Mouse (Mus musculus): ENCODE measurements around the gene BC005624. TPM values are rescaled to one million over a fixed set of nuclear protein-coding genes. Genes with fewer than 3 reads are reported as not detected.

The BC005624 gene
- polyA plus RNA-seq, 1 experiment = not detected

DNA sequence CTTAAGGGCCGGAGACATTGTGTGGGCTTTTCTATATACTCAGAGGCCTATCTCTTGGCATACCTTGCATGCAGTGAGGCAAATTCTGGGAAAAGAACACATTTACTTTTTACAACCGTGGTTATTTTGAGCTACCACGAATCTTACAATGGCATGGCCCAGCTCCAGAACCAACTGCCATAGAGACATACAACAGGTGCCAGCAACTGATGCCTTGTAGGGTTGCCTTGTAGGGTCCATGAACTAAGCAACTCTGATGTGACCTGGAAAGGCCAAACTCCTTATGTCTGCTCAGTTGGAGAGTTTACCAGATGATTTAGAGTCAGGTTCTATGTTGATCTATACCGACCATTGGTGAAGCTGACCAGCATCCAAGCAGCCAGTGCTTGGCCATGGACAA lies 12.9 kb upstream of the BC005624 start:
- peaks cover 13% of the 10 kb centered on the region for H3K4me1 ChIP-seq (ENCODE audit: control insufficient read depth, insufficient read depth, low read length)
- 83% methylated on average over 4 of the region's 4 CpGs for WGBS
- H3K4me3 ChIP-seq (ENCODE audit: insufficient read depth, low read depth, low read length) = no peak overlapping the region
- H3K27ac ChIP-seq (ENCODE audit: insufficient read depth, low read depth, low read length) = no peak overlapping the region
- TF ChIP-seq CTCF (IDR thresholded peaks at IDR 0.05; ENCODE audit: insufficient read depth, low read depth, low read length) = no peak
- TF ChIP-seq POLR2A (IDR thresholded peaks at IDR 0.05; ENCODE audit: insufficient read depth, low read depth, low read length) = no peak

GRCm38 (mm10) chr2:30990221-30990620 lies 8.2 kb upstream of the BC005624 start:
- 93% methylated on average over 9 of the region's 9 CpGs for WGBS

DNA sequence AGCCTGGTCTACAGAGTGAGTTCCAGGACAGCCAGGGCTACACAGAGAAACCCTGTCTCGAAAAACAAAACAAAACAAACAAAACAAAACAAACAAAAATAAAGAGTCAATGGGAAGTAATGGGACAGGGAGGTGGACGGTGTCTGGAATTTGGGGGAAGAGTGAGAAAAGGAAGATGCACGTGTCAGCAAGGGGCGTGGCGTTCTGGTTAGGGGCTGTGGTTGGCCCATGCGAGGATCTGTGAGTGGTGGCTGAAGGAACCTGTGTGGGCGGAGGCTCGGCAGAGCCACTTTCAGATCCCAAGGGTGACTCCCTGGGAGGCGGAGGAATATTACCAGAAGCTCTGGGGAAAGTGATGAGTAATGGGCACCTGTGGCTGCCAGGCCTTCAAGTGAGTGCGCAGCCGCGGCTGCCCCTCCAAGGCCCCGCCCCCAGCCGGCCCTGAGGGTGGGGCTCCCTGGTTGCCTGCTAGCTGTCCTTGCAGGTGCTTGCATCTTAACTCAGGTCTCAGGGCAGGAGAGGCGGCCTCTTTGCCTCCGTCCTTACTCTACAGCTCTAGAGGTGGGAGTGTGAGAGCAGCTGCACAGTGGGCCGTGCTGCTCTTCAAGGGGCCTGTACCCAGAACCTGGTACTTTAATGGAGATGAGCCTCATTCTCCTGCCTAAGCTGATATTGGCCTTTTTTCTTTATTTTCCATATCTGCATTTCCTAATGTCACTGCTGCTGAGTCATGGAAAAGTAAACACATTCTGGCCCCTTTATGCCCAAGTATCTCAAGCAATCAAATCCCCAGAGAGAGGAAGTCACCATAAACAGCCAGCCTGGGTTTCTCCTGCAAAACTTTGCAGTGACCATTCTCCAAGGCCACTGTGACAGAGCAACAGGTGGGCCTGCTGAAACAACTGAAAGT lies 3.4 kb upstream of the BC005624 start:
- Histone ChIP-seq H3K4me1 (ENCODE audit: control insufficient read depth, insufficient read depth, low read length) (peaks cover 15% of the 10 kb centered on the region), H3K4me3 (ENCODE audit: insufficient read depth, low read depth, low read length) (no peak overlapping the region), H3K27ac (ENCODE audit: insufficient read depth, low read depth, low read length) (no peak overlapping the region)
- TF ChIP-seq CTCF (IDR thresholded peaks at IDR 0.05; ENCODE audit: insufficient read depth, low read depth, low read length) (no peak), POLR2A (IDR thresholded peaks at IDR 0.05; ENCODE audit: insufficient read depth, low read depth, low read length) (no peak)
- 31% methylated on average over 17 of the region's 17 CpGs for WGBS

More at GRCm38 (mm10) chr2:30990221-30990620, 8.2 kb upstream of the BC005624 start:
- no peak overlapping the region for H3K27ac ChIP-seq (ENCODE audit: insufficient read depth, low read depth, low read length)
- peaks cover 5% of the 10 kb centered on the region; the same call in 1 of the 2 replicates for H3K4me1 ChIP-seq (ENCODE audit: control insufficient read depth, insufficient read depth, low read length)
- no peak for TF ChIP-seq POLR2A (IDR thresholded peaks at IDR 0.05; ENCODE audit: insufficient read depth, low read depth, low read length)
- TF ChIP-seq CTCF (IDR thresholded peaks at IDR 0.05; ENCODE audit: insufficient read depth, low read depth, low read length) = no peak
- no peak overlapping the region for H3K4me3 ChIP-seq (ENCODE audit: insufficient read depth, low read depth, low read length)

DNA sequence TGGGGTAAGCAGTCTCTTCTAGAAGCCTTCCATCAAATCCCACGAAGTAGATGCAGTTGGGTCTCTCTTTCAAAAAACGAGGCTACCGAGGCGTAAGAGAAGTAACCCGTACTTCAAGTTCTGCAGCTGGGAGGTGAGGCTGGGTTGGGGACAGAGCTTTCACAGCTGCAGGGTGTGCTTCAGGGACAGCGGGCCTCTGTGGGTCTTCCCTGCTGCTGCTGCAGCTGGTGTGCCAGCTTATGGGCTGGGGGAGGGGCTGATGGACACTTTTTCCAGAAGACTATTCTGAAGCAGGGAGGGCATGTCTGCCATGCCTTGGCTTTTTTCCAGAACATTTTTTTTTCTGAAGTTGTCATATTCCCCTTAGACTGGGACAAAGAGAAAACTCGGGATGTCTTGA lies 1.0 kb upstream of the BC005624 start:
- Histone ChIP-seq H3K4me1 (ENCODE audit: control insufficient read depth, insufficient read depth, low read length) (peaks cover 15% of the 10 kb centered on the region), H3K4me3 (ENCODE audit: insufficient read depth, low read depth, low read length) (peak overlapping the region; percentile 63), H3K27ac (ENCODE audit: insufficient read depth, low read depth, low read length) (no peak overlapping the region)
- 18% methylated on average over 7 of the region's 7 CpGs for WGBS
- TF ChIP-seq POLR2A (IDR thresholded peaks at IDR 0.05; ENCODE audit: insufficient read depth, low read depth, low read length) = no peak
- no peak for TF ChIP-seq CTCF (IDR thresholded peaks at IDR 0.05; ENCODE audit: insufficient read depth, low read depth, low read length)

- 2% methylated on average over 59 of the region's 59 CpGs for WGBS
Observed at GRCm38 (mm10) chr2:30967352-30968327, 14.4 kb downstream of the BC005624 start, which contains the start of gene Tor1a. Gene Tor1a, minus strand, starts transcription at chr2:30967933.

GRCm38 (mm10) chr2:30966826-30967225 lies 15.2 kb downstream of the BC005624 start:
- peaks cover 25% of the 10 kb centered on the region for H3K4me1 ChIP-seq (ENCODE audit: control insufficient read depth, insufficient read depth, low read length)
- H3K27ac ChIP-seq (ENCODE audit: insufficient read depth, low read depth, low read length) = no peak overlapping the region
- TF ChIP-seq POLR2A (IDR thresholded peaks at IDR 0.05; ENCODE audit: insufficient read depth, low read depth, low read length) = no peak
- TF ChIP-seq CTCF (IDR thresholded peaks at IDR 0.05; ENCODE audit: insufficient read depth, low read depth, low read length) = no peak
- peak overlapping the region; percentile 77 for H3K4me3 ChIP-seq (ENCODE audit: insufficient read depth, low read depth, low read length)
- WGBS = 15% methylated on average over 16 of the region's 16 CpGs

More at GRCm38 (mm10) chr2:30967352-30968327, 14.4 kb downstream of the BC005624 start, which contains the start of gene Tor1a:
- peak within 1 kb of the TSS; percentile 77 for H3K4me3 ChIP-seq (ENCODE audit: insufficient read depth, low read depth, low read length)
- H3K27ac ChIP-seq (ENCODE audit: insufficient read depth, low read depth, low read length) = 0 out of 2 replicates have a peak within 1 kb of the TSS, but pooled peaks have one; percentile 18
- no peak for TF ChIP-seq CTCF (IDR thresholded peaks at IDR 0.05; ENCODE audit: insufficient read depth, low read depth, low read length)
- TF ChIP-seq POLR2A (IDR thresholded peaks at IDR 0.05; ENCODE audit: insufficient read depth, low read depth, low read length) = peak; percentile 81
- H3K4me1 ChIP-seq (ENCODE audit: control insufficient read depth, insufficient read depth, low read length) = peaks cover 25% of the 10 kb centered on the region

DNA sequence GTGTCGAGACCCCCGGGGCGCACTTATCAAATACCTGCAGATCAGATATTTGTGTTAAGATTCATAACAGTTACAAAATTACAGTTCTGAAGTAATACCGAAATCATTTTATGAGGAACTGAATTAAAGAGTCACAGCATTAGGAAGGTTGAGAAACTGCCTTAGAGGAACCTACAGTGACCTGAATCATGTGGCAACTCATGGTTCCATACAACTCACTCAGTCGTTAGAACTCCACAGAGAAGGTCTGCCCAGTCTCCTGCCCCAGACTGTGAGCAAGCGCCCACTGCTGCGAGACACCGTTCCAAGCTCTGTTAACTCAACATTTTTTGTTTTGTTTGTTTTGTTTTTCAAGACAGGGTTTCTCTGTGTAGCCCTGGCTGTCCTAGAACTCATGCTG lies 16.4 kb downstream of the BC005624 start:
- WGBS = 85% methylated on average over 8 of the region's 8 CpGs

GRCm38 (mm10) chr2:30962570-30963254 lies 19.3 kb downstream of the BC005624 start:
- 86% methylated on average over 11 of the region's 11 CpGs for WGBS
- no peak for TF ChIP-seq CTCF (IDR thresholded peaks at IDR 0.05; ENCODE audit: insufficient read depth, low read depth, low read length)
- no peak for TF ChIP-seq POLR2A (IDR thresholded peaks at IDR 0.05; ENCODE audit: insufficient read depth, low read depth, low read length)
- no peak overlapping the region for H3K27ac ChIP-seq (ENCODE audit: insufficient read depth, low read depth, low read length)
- H3K4me3 ChIP-seq (ENCODE audit: insufficient read depth, low read depth, low read length) = no peak overlapping the region
- peaks cover 27% of the 10 kb centered on the region for H3K4me1 ChIP-seq (ENCODE audit: control insufficient read depth, insufficient read depth, low read length)

More for the DNA sequence above, 16.4 kb downstream of the BC005624 start:
- H3K27ac ChIP-seq (ENCODE audit: insufficient read depth, low read depth, low read length) = no peak overlapping the region
- H3K4me1 ChIP-seq (ENCODE audit: control insufficient read depth, insufficient read depth, low read length) = peaks cover 25% of the 10 kb centered on the region
- TF ChIP-seq POLR2A (IDR thresholded peaks at IDR 0.05; ENCODE audit: insufficient read depth, low read depth, low read length) = no peak
- no peak for TF ChIP-seq CTCF (IDR thresholded peaks at IDR 0.05; ENCODE audit: insufficient read depth, low read depth, low read length)
- no peak overlapping the region for H3K4me3 ChIP-seq (ENCODE audit: insufficient read depth, low read depth, low read length)

Measured in olfactory bulb, adult 2 months (tissue).